Mouse (Mus musculus) cerebellum, adult 2 months (tissue): ENCODE results near the gene Sass6. TPM values are rescaled to one million over a fixed set of nuclear protein-coding genes. Genes with fewer than 3 reads are reported as not detected.

Experiments used
- DNase-seq, 2 experiments: peaks; one replicate each; pipeline ENCODE4 v3.0.0; 2021
- H3K27ac ChIP-seq: fragments of 200-500 bp; 2 replicates; pipeline ENCODE4 v1.5.1; 2012; ENCODE audit warnings: low read length, control low read depth, inconsistent platforms; ENCODE audit not compliant: insufficient read depth
- H3K27me3 ChIP-seq: fragments of 200-500 bp; 2 replicates; pipeline ENCODE4 v1.6.1; 2012; ENCODE audit warnings: inconsistent platforms, mild to moderate bottlenecking, low read length, moderate library complexity; ENCODE audit not compliant: control insufficient read depth, insufficient read depth
- H3K4me1 ChIP-seq: fragments of 200-500 bp; 2 replicates; pipeline ENCODE4 v1.6.1; 2011; ENCODE audit warnings: low read length; ENCODE audit not compliant: control insufficient read depth, insufficient read depth
- H3K4me3 ChIP-seq: fragments of 200-500 bp; replicated peaks from 2 replicates; pipeline ENCODE3; 2011; ENCODE audit warnings: mild to moderate bottlenecking, low read depth, low read length, control low read depth; ENCODE audit not compliant: insufficient read depth
- CTCF ChIP-seq: fragments of 200-500 bp; IDR thresholded peaks from 2 replicates; pipeline ENCODE4 v1.5.1; 2011; ENCODE audit warnings: low read depth, mild to moderate bottlenecking, control low read depth, low read length, moderate library complexity, borderline replicate concordance; ENCODE audit not compliant: insufficient read depth
- POLR2A ChIP-seq: fragments of 200-500 bp; IDR thresholded peaks from 2 replicates; pipeline ENCODE4 v1.6.1; 2011; ENCODE audit warnings: low read length, control low read depth, borderline replicate concordance; ENCODE audit not compliant: insufficient read depth
- WGBS: fragments of 180-500 bp; shearing (Covaris S2); methylation state at CpG from one replicate; pipeline ENCODE4 v1.1.7; 2018; 5-methylcytosine and 5-hydroxymethylcytosine counted together
- polyA plus RNA-seq: library from polyadenylated mRNA; depleted of rRNA; stranded (reverse); fragments of >200 nt; gene quantifications from 2 replicates; pipeline ENCODE4 v1.2.3, GENCODE M21; 2012

Sass6 gene
- polyA plus RNA-seq, 1 experiment = 8.6 TPM

DNA sequence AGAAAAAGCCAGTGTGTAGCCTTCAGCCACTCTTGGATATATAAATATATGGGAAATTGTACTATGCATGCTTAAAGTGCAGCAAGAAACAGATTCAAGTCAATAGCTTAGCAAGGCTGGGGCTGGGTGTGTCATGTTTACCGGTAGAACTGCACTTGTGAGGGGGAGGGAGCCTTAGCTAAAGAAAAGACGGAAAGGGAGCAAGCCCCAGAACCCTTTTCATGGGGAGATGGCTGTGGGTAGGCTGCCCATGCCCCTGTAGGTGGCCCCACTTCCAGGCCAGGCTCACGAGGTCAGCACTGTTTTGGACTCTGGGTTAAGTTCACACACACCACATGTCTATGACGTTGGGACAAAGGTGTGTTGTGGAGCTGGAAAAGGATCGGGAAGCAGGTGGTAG is 41.0 kb downstream of the Sass6 start:
- TF ChIP-seq POLR2A (no peak), CTCF (no peak)
- DNase-seq = no peak
- no peaks in the 10 kb centered on the region for H3K27me3 ChIP-seq
- H3K27ac ChIP-seq = no peak overlapping the region
- 53% methylated on average over 5 of the region's 5 CpGs for WGBS
- H3K4me1 ChIP-seq = no peaks in the 10 kb centered on the region
- H3K4me3 ChIP-seq = no peak overlapping the region

- no peak for TF ChIP-seq POLR2A
- TF ChIP-seq CTCF = no peak
- H3K27me3 ChIP-seq = no peaks in the 10 kb centered on the region
- H3K27ac ChIP-seq = no peak overlapping the region
- no peak for DNase-seq
- no peak overlapping the region for H3K4me3 ChIP-seq
- 88% methylated on average over 9 of the region's 9 CpGs for WGBS
- no peaks in the 10 kb centered on the region for H3K4me1 ChIP-seq
These were observed 43.1 kb downstream of the Sass6 start for GRCm38 (mm10) chr3:116637693-116638476.

DNA sequence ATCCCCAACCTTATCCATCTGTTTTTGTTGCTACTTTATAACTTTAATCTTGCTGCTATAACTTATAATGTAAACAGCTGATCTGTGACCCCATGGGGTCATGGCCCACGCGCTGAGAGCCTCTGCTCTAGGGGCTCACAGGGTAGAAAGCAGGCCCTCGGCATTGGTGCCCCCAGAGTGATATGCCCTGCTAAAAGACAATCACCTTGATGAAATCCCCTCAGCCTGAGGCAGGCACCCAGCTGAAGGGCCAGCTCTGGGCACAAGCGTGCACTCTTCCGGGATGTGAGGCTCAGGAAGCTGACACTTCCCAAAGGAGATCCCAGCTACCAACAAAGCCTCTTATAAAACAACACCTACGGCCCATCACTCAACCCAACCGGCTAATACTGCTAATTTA is 43.8 kb downstream of the Sass6 start:
- no peak overlapping the region for H3K27ac ChIP-seq
- 92% methylated on average over 7 of the region's 7 CpGs for WGBS
- no peak for DNase-seq
- no peaks in the 10 kb centered on the region for H3K27me3 ChIP-seq
- H3K4me3 ChIP-seq = no peak overlapping the region
- TF ChIP-seq POLR2A = no peak
- no peak for TF ChIP-seq CTCF
- H3K4me1 ChIP-seq = no peaks in the 10 kb centered on the region

- 89% methylated on average over 1 of the region's 1 CpGs for WGBS
These were observed 45.2 kb downstream of the Sass6 start for GRCm38 (mm10) chr3:116640024-116640423.

DNA sequence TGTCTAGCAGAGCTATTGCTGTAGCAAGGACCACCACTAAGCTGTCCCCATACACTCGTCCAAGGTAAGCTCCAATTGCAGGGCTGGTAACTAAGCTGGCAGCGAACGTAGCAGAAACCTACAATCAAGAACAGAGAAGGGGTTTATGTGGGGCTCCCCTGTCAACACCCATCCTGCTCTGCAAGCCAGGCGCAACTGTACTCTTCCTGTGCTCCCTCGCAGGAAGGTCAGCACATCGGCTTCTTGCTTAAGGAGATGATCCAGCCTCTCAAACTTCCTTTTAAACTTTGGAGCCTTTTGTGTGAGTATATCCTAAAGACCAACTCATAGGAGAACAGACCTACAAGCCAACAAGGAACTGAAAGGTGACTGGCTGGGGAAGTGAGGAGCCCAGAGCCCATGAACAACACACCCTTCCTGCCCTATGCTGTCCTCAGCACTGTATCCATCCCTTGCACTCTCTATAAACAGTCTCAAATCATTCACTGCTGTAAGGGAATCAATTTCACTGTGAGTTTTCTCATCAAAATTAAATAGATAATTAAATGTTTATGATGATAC is 47.1 kb downstream of the Sass6 start:
- Histone ChIP-seq H3K4me1 (no peaks in the 10 kb centered on the region), H3K27ac (no peak overlapping the region), H3K27me3 (no peaks in the 10 kb centered on the region), H3K4me3 (no peak overlapping the region)
- WGBS = 97% methylated on average over 6 of the region's 6 CpGs
- no peak for DNase-seq
- no peak for TF ChIP-seq CTCF
- no peak for TF ChIP-seq POLR2A

More at GRCm38 (mm10) chr3:116640024-116640423, 45.2 kb downstream of the Sass6 start:
- no peak for DNase-seq
- TF ChIP-seq POLR2A (no peak), CTCF (no peak)
- no peak overlapping the region for H3K4me3 ChIP-seq
- no peaks in the 10 kb centered on the region for H3K27me3 ChIP-seq
- H3K4me1 ChIP-seq = no peaks in the 10 kb centered on the region
- H3K27ac ChIP-seq = no peak overlapping the region

GRCm38 (mm10) chr3:116642373-116642772 is 47.6 kb downstream of the Sass6 start:
- 93% methylated on average over 2 of the region's 2 CpGs for WGBS
- no peak for DNase-seq
- Histone ChIP-seq H3K27ac (no peak overlapping the region), H3K27me3 (no peaks in the 10 kb centered on the region), H3K4me3 (no peak overlapping the region), H3K4me1 (no peaks in the 10 kb centered on the region)
- TF ChIP-seq CTCF (no peak), POLR2A (no peak)

- no peak overlapping the region for H3K27ac ChIP-seq
- TF ChIP-seq CTCF (no peak), POLR2A (no peak)
- no peak for DNase-seq
- H3K4me3 ChIP-seq = no peak overlapping the region
- H3K27me3 ChIP-seq = no peaks in the 10 kb centered on the region
- H3K4me1 ChIP-seq = no peaks in the 10 kb centered on the region
- WGBS = 96% methylated on average over 1 of the region's 1 CpGs
These were observed 51.6 kb downstream of the Sass6 start for GRCm38 (mm10) chr3:116646387-116646786.

DNA sequence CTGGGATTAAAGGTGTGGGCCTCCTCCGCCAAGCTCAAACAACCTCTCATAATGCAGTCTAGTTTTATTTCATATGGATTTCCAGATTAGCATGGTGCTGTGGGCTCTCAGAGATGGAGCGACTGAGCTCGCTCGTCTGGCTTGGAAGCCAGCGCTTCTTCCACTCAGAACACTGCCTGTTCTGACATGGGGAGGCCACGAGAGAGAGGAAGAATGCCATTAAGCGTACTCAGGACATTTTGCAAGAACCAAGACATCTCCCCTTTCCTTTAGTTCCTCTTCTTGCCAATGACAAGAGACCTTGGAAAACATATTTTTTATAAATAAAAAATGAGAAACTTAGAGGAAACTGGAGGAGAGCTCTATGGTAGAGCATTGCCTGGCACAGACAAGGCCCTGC is 54.0 kb downstream of the Sass6 start:
- Histone ChIP-seq H3K4me3 (no peak overlapping the region), H3K27ac (no peak overlapping the region)

More for the DNA sequence above, 54.0 kb downstream of the Sass6 start:
- 93% methylated on average over 7 of the region's 7 CpGs for WGBS
- H3K27me3 ChIP-seq = no peaks in the 10 kb centered on the region
- TF ChIP-seq CTCF (no peak), POLR2A (no peak)
- no peak for DNase-seq
- H3K4me1 ChIP-seq = peaks cover 2% of the 10 kb centered on the region; the same call in 1 of the 2 replicates
